Mouse (Mus musculus) neural tube, embryonic 14.5 days (tissue): ENCODE results near the gene Sgms1. TPM values are rescaled to one million over a fixed set of nuclear protein-coding genes. Genes with fewer than 3 reads are reported as not detected.

Source experiments
- ATAC-seq: fragments of 200-750 bp; cut with Nextera tagmentation; 2 replicates; pipeline ENCODE4 v1.8.0; 2017; ENCODE audit warnings: low read depth, mild to moderate bottlenecking, moderate TSS enrichment, moderate library complexity
- H3K27ac ChIP-seq: fragments of 300-500 bp; sonication (generic); 2 replicates; pipeline ENCODE4 v1.5.1; 2014; ENCODE audit warnings: low read depth, mild to moderate bottlenecking, control low read depth, low read length, moderate library complexity, mixed read lengths
- H3K27me3 ChIP-seq: fragments of 300-500 bp; sonication (generic); 2 replicates; pipeline ENCODE4 v1.6.1; 2014; ENCODE audit warnings: low read length; ENCODE audit not compliant: control insufficient read depth, insufficient read depth
- H3K36me3 ChIP-seq: fragments of 300-500 bp; sonication (generic); 2 replicates; pipeline ENCODE4 v1.6.1; 2014; ENCODE audit warnings: low read length, mixed read lengths; ENCODE audit not compliant: control insufficient read depth, insufficient read depth
- H3K4me1 ChIP-seq: fragments of 300-500 bp; sonication (generic); 2 replicates; pipeline ENCODE4 v1.6.1; 2014; ENCODE audit warnings: low read length; ENCODE audit not compliant: control insufficient read depth, insufficient read depth
- H3K4me2 ChIP-seq: fragments of 300-500 bp; sonication (generic); 2 replicates; pipeline ENCODE4 v1.6.1; 2014; ENCODE audit warnings: mild to moderate bottlenecking, low read depth, low read length, control low read depth
- H3K4me3 ChIP-seq: fragments of 300-500 bp; sonication (generic); 2 replicates; pipeline ENCODE4 v1.5.1; 2014; ENCODE audit warnings: low read depth, low read length, control low read depth, mixed read lengths
- H3K9ac ChIP-seq: fragments of 300-500 bp; sonication (generic); replicated peaks from 2 replicates; pipeline ENCODE4 v1.6.1; 2014; ENCODE audit warnings: low read depth, mild to moderate bottlenecking, control low read depth, low read length, mixed read lengths
- H3K9me3 ChIP-seq: fragments of 300-500 bp; sonication (generic); 2 replicates; pipeline ENCODE4 v1.6.1; 2016; ENCODE audit warnings: low read length; ENCODE audit not compliant: control insufficient read depth
- WGBS: fragments of 180-500 bp; shearing (Covaris S2); extraction: QIAGEN DNeasy Blood & Tissue Kit; methylation state at CpG from one replicate; pipeline ENCODE4 v1.1.7; 2014; 5-methylcytosine and 5-hydroxymethylcytosine counted together
- polyA plus RNA-seq: library from polyadenylated mRNA; unstranded; fragments of >200 nt; fragmentation: Nextera tagmentation; extraction: Ambion mirVana; gene quantifications from 2 replicates; pipeline ENCODE4 v1.2.1, GENCODE M21; 2014

Sgms1 gene
- polyA plus RNA-seq, 1 experiment from 2014 or later, result 19.2 TPM

GRCm38 (mm10) chr19:32276263-32276662 lies 113.3 kb downstream of the Sgms1 start:
- Histone ChIP-seq H3K9me3 (no peaks in the 10 kb centered on the region), H3K27ac (no peak overlapping the region), H3K9ac (no peak overlapping the region), H3K27me3 (no peaks in the 10 kb centered on the region), H3K36me3 (no peaks in the 10 kb centered on the region), H3K4me3 (no peak overlapping the region), H3K4me1 (no peaks in the 10 kb centered on the region), H3K4me2 (no peak overlapping the region)
- no peak for ATAC-seq
- 91% methylated on average over 5 of the region's 5 CpGs for WGBS

- Histone ChIP-seq H3K9me3 (no peaks in the 10 kb centered on the region), H3K27me3 (no peaks in the 10 kb centered on the region), H3K4me1 (no peaks in the 10 kb centered on the region), H3K36me3 (no peaks in the 10 kb centered on the region), H3K4me2 (no peak overlapping the region), H3K27ac (no peak overlapping the region), H3K4me3 (no peak overlapping the region), H3K9ac (no peak overlapping the region)
- 89% methylated on average over 14 of the region's 14 CpGs for WGBS
- ATAC-seq, result no peak
Observed at GRCm38 (mm10) chr19:32275068-32275925, 114.2 kb downstream of the Sgms1 start.

GRCm38 (mm10) chr19:32274145-32274544 lies 115.4 kb downstream of the Sgms1 start:
- Histone ChIP-seq H3K27ac (no peak overlapping the region), H3K9ac (no peak overlapping the region), H3K27me3 (no peaks in the 10 kb centered on the region), H3K9me3 (no peaks in the 10 kb centered on the region), H3K4me1 (no peaks in the 10 kb centered on the region), H3K4me2 (no peak overlapping the region), H3K4me3 (no peak overlapping the region), H3K36me3 (no peaks in the 10 kb centered on the region)
- 70% methylated on average over 2 of the region's 2 CpGs for WGBS
- ATAC-seq, result no peak

GRCm38 (mm10) chr19:32273714-32274113 lies 115.8 kb downstream of the Sgms1 start:
- no peaks in the 10 kb centered on the region for H3K36me3 ChIP-seq
- no peak overlapping the region for H3K27ac ChIP-seq
- ATAC-seq, result no peak
- WGBS, result 47% methylated on average over 3 of the region's 3 CpGs
- H3K27me3 ChIP-seq, result no peaks in the 10 kb centered on the region
- no peak overlapping the region for H3K4me2 ChIP-seq
- H3K9me3 ChIP-seq, result no peaks in the 10 kb centered on the region
- H3K4me1 ChIP-seq, result no peaks in the 10 kb centered on the region
- H3K4me3 ChIP-seq, result no peak overlapping the region
- H3K9ac ChIP-seq, result no peak overlapping the region

- ATAC-seq, result no peak
- Histone ChIP-seq H3K36me3 (no peaks in the 10 kb centered on the region), H3K9ac (no peak overlapping the region), H3K27ac (no peak overlapping the region), H3K9me3 (no peaks in the 10 kb centered on the region), H3K4me3 (no peak overlapping the region), H3K4me1 (no peaks in the 10 kb centered on the region), H3K4me2 (no peak overlapping the region), H3K27me3 (no peaks in the 10 kb centered on the region)
- 87% methylated on average over 6 of the region's 6 CpGs for WGBS
Observed at GRCm38 (mm10) chr19:32272475-32273260, 116.8 kb downstream of the Sgms1 start.

GRCm38 (mm10) chr19:32271455-32272200 lies 117.9 kb downstream of the Sgms1 start:
- Histone ChIP-seq H3K4me3 (no peak overlapping the region), H3K4me1 (no peaks in the 10 kb centered on the region), H3K36me3 (no peaks in the 10 kb centered on the region), H3K9ac (no peak overlapping the region), H3K27me3 (no peaks in the 10 kb centered on the region), H3K9me3 (no peaks in the 10 kb centered on the region), H3K4me2 (no peak overlapping the region), H3K27ac (no peak overlapping the region)
- WGBS, result 92% methylated on average over 11 of the region's 11 CpGs
- no peak for ATAC-seq

GRCm38 (mm10) chr19:32269844-32270176 lies 119.7 kb downstream of the Sgms1 start:
- 84% methylated on average over 6 of the region's 6 CpGs for WGBS

GRCm38 (mm10) chr19:32269141-32269843 lies 120.2 kb downstream of the Sgms1 start:
- no peak overlapping the region for H3K27ac ChIP-seq
- H3K36me3 ChIP-seq, result no peaks in the 10 kb centered on the region
- H3K27me3 ChIP-seq, result no peaks in the 10 kb centered on the region
- no peak overlapping the region for H3K9ac ChIP-seq
- WGBS, result 83% methylated on average over 12 of the region's 12 CpGs
- H3K4me1 ChIP-seq, result no peaks in the 10 kb centered on the region
- no peaks in the 10 kb centered on the region for H3K9me3 ChIP-seq
- no peak overlapping the region for H3K4me2 ChIP-seq
- H3K4me3 ChIP-seq, result no peak overlapping the region
- ATAC-seq, result no peak

More at GRCm38 (mm10) chr19:32269844-32270176, 119.7 kb downstream of the Sgms1 start:
- no peak overlapping the region for H3K27ac ChIP-seq
- H3K4me2 ChIP-seq, result no peak overlapping the region
- no peak overlapping the region for H3K4me3 ChIP-seq
- no peaks in the 10 kb centered on the region for H3K4me1 ChIP-seq
- H3K36me3 ChIP-seq, result no peaks in the 10 kb centered on the region
- ATAC-seq, result no peak
- no peaks in the 10 kb centered on the region for H3K27me3 ChIP-seq
- H3K9me3 ChIP-seq, result no peaks in the 10 kb centered on the region
- no peak overlapping the region for H3K9ac ChIP-seq
